ENCODE assay signal across 17 mouse cellular contexts in the genomic region with DNA sequence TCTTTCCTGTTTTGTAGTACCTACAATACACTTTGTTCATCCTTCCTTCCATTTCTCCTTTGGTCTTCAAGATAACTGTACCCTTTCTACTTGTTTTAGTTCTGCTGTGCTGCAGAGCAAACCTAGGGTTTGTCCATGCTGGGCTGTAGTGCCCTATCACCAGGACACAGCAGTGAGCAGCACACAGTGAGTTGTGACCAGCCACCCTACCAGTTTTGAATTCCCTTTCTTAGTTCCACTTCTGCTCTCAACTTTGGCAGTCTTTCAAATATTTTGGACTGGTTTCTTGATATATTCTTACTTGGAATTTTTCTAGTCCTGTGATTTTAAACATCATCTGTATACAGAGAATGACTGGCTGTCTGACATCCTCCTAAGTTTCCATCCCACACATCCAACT. TPM values are rescaled to one million over a fixed set of nuclear protein-coding genes. Genes with fewer than 3 reads are reported as not detected.
DNase-seq lines count a peak whose midpoint lies in the region; ATAC-seq and TF ChIP-seq lines count a peak whose summit lies in the region.
"Had no signal": no experiment of that assay in that cellular context is flagged by ENCODE, and none has a peak within 500 bp of the region (broad histone marks: within the 10 kb centered on the region; RNA-seq: fewer than 3 reads in every experiment).

No protein-coding gene starts in this region.

- no peak overlapping the region for H3K4me2 ChIP-seq in heart, embryonic 16.5 days (ENCODE audit: low read depth, low read length)
- no peak overlapping the region for H3K4me2 ChIP-seq in lung, embryonic 16.5 days (ENCODE audit: low read depth, low read length)
- H3K4me2 ChIP-seq in liver, postnatal 0 days (ENCODE audit: low read depth, low read length), result no peak overlapping the region; the same call in 1 of the 2 replicates
- H3K4me2 ChIP-seq in hindbrain, postnatal 0 days (ENCODE audit: low read depth, low read length), result no peak overlapping the region
- H3K4me2 ChIP-seq: embryonic facial prominence, embryonic 12.5 days had no signal

- H3K9ac ChIP-seq in heart, embryonic 16.5 days (ENCODE audit: low read length), result no peak overlapping the region
- no peak overlapping the region for H3K9ac ChIP-seq in lung, embryonic 16.5 days (ENCODE audit: low read length)
- no peak overlapping the region for H3K9ac ChIP-seq in liver, postnatal 0 days (replicated peaks)
- H3K9ac ChIP-seq in hindbrain, postnatal 0 days (replicated peaks; ENCODE audit: low read length), result no peak overlapping the region
- H3K9ac ChIP-seq: embryonic facial prominence, embryonic 12.5 days had no signal

- intact Hi-C loops in heart, postnatal 36 days (cut with DNase I), result no loop called here

- H3K27ac ChIP-seq in heart, embryonic 16.5 days (ENCODE audit: low read length), result peak overlapping the region; percentile 42
- 0 out of 2 replicates have a peak overlapping the region, but pooled peaks have one; percentile 5 for H3K27ac ChIP-seq in lung, embryonic 16.5 days (ENCODE audit: low read length)
- H3K27ac ChIP-seq in liver, postnatal 0 days (ENCODE audit: low read depth), result peak overlapping the region; percentile 49; the same call in 1 of the 2 replicates
- H3K27ac ChIP-seq in hindbrain, postnatal 0 days, result no peak overlapping the region
- H3K27ac ChIP-seq: embryonic facial prominence, embryonic 12.5 days; left cerebral cortex, adult 2 months had no signal

- no peaks in the 10 kb centered on the region for H3K9me3 ChIP-seq in heart, embryonic 16.5 days (replicated peaks; ENCODE audit: control insufficient read depth, low read length)
- H3K9me3 ChIP-seq in lung, embryonic 16.5 days (ENCODE audit: control insufficient read depth, low read length), result no peaks in the 10 kb centered on the region
- no peaks in the 10 kb centered on the region for H3K9me3 ChIP-seq in liver, postnatal 0 days (ENCODE audit: low read length)
- H3K9me3 ChIP-seq in hindbrain, postnatal 0 days (ENCODE audit: low read length), result no peaks in the 10 kb centered on the region
- H3K9me3 ChIP-seq: embryonic facial prominence, embryonic 12.5 days had no signal

- TF ChIP-seq EP300 in liver, postnatal 0 days (IDR thresholded peaks at IDR 0.05; ENCODE audit: low read depth), result no peak

- DNase-seq in heart, postnatal 36 days, result no peak
- DNase-seq in lung, postnatal 14 days, result no peak
- no peak for DNase-seq in liver, postnatal 0 days
- DNase-seq in hindbrain, postnatal 0 days (ENCODE audit: low spot score), result no peak
- no peak for DNase-seq in B cell, adult 2 months
- DNase-seq in MN1 (ENCODE audit: low spot score), result no peak
- DNase-seq: cerebellum, adult 11-12 months; heart, postnatal 4 days; kidney, adult 18-20 months; kidney, postnatal 10 days; midbrain, embryonic 14.5 days had no signal

- TF ChIP-seq CTCF in liver, postnatal 0 days (IDR thresholded peaks at IDR 0.05; ENCODE audit: low read depth), result no peak
- no peak for TF ChIP-seq CTCF in hindbrain, postnatal 0 days (IDR thresholded peaks at IDR 0.05; ENCODE audit: low read depth)

- peaks cover 17% of the 10 kb centered on the region for H3K4me1 ChIP-seq in heart, embryonic 16.5 days (ENCODE audit: control insufficient read depth, insufficient read depth, low read length)
- H3K4me1 ChIP-seq in lung, embryonic 16.5 days (replicated peaks; ENCODE audit: control insufficient read depth, insufficient read depth, low read length), result peaks cover 5% of the 10 kb centered on the region; the same call in 1 of the 2 replicates
- H3K4me1 ChIP-seq in liver, postnatal 0 days (ENCODE audit: insufficient read depth), result peaks cover 8% of the 10 kb centered on the region
- no peaks in the 10 kb centered on the region for H3K4me1 ChIP-seq in hindbrain, postnatal 0 days (ENCODE audit: insufficient read depth, low read length)
- H3K4me1 ChIP-seq: embryonic facial prominence, embryonic 12.5 days had no signal

- no peaks in the 10 kb centered on the region for H3K27me3 ChIP-seq in heart, embryonic 16.5 days (ENCODE audit: control insufficient read depth, insufficient read depth, low read length)
- no peaks in the 10 kb centered on the region for H3K27me3 ChIP-seq in lung, embryonic 16.5 days (ENCODE audit: control insufficient read depth, insufficient read depth, low read depth, low read length)
- no peaks in the 10 kb centered on the region for H3K27me3 ChIP-seq in liver, postnatal 0 days (ENCODE audit: insufficient read depth, low read length)
- H3K27me3 ChIP-seq in hindbrain, postnatal 0 days (ENCODE audit: insufficient read depth, low read length), result no peaks in the 10 kb centered on the region
- H3K27me3 ChIP-seq: embryonic facial prominence, embryonic 12.5 days had no signal

- ATAC-seq in heart, embryonic 16.5 days (replicated peaks; ENCODE audit: extremely low read depth, insufficient read depth, low FRiP score), result no peak
- no peak for ATAC-seq in lung, embryonic 16.5 days (ENCODE audit: low read depth)
- 0 out of 2 replicates have a peak, but pooled peaks have one; percentile 37 for ATAC-seq in liver, postnatal 0 days
- no peak for ATAC-seq in hindbrain, postnatal 0 days
- ATAC-seq: forebrain, embryonic 16.5 days had no signal

- peaks cover 13% of the 10 kb centered on the region for H3K36me3 ChIP-seq in heart, embryonic 16.5 days (ENCODE audit: control insufficient read depth, insufficient read depth)
- peaks cover 12% of the 10 kb centered on the region for H3K36me3 ChIP-seq in lung, embryonic 16.5 days (ENCODE audit: control insufficient read depth, insufficient read depth, low read length)
- peaks cover 43% of the 10 kb centered on the region for H3K36me3 ChIP-seq in liver, postnatal 0 days (replicated peaks; ENCODE audit: insufficient read depth, low read length)
- peaks cover 10% of the 10 kb centered on the region; the same call in 1 of the 2 replicates for H3K36me3 ChIP-seq in hindbrain, postnatal 0 days (ENCODE audit: insufficient read depth, low read length)

- H3K4me3 ChIP-seq in heart, embryonic 16.5 days (ENCODE audit: low read length), result no peak overlapping the region
- no peak overlapping the region for H3K4me3 ChIP-seq in lung, embryonic 16.5 days (ENCODE audit: low read length)
- H3K4me3 ChIP-seq in liver, postnatal 0 days (ENCODE audit: low read depth, low read length), result no peak overlapping the region
- H3K4me3 ChIP-seq in hindbrain, postnatal 0 days (ENCODE audit: low read length), result no peak overlapping the region
- H3K4me3 ChIP-seq: embryonic facial prominence, embryonic 12.5 days; layer of hippocampus, adult 2 months; left cerebral cortex, adult 2 months had no signal

RNA-seq across cellular contexts. Expression of a gene that starts 34.8 kb away (rescaled TPM):
- polyA plus RNA-seq in heart, embryonic 16.5 days (2015; fragmentation: Nextera tagmentation; extraction: Ambion mirVana), result 14.5 and 15.3 TPM in 2 replicates
- total RNA-seq in heart, postnatal 36 days (2021), result 1 to 10 TPM; 1.3 to 1.7 TPM
- 23.1 and 25.2 TPM in 2 replicates for polyA plus RNA-seq in lung, embryonic 16.5 days (2015; fragmentation: Nextera tagmentation; extraction: Ambion mirVana)
- 8.1 and 11.8 TPM in 2 replicates for polyA plus RNA-seq in liver, postnatal 0 days (2015; fragmentation: Nextera tagmentation; extraction: Ambion mirVana)
- 4.3 and 7.5 TPM in 2 replicates for total RNA-seq in hindbrain, postnatal 0 days (2014; rRNA removed)
- 7.1 and 7.2 TPM in 2 replicates for polyA plus RNA-seq in hindbrain, postnatal 0 days (2015; fragmentation: Nextera tagmentation; extraction: Ambion mirVana)
